Mouse (Mus musculus): ENCODE results near the gene Srrd. TPM values are rescaled to one million over a fixed set of nuclear protein-coding genes. Genes with fewer than 3 reads are reported as not detected.

Gene Srrd
- polyA plus RNA-seq, 1 experiment from 2014 or later, result 30.3 TPM

GRCm38 (mm10) chr5:112367338-112367737 lies 24.5 kb upstream of the Srrd start:
- ATAC-seq (ENCODE audit: low read depth) (no peak), DNase-seq (ENCODE audit: low spot score) (no peak)
- Histone ChIP-seq H3K4me3 (ENCODE audit: low read depth, low read length) (no peak overlapping the region), H3K9ac (ENCODE audit: low read depth, low read length) (no peak overlapping the region), H3K27ac (replicated peaks; ENCODE audit: low read depth, low read length) (no peak overlapping the region), H3K4me2 (ENCODE audit: low read depth, low read length) (no peak overlapping the region), H3K36me3 (ENCODE audit: control insufficient read depth, insufficient read depth, low read length) (peaks cover 79% of the 10 kb centered on the region), H3K27me3 (replicated peaks; ENCODE audit: control insufficient read depth, insufficient read depth, low read length) (no peaks in the 10 kb centered on the region), H3K4me1 (ENCODE audit: control insufficient read depth, insufficient read depth, low read length) (no peaks in the 10 kb centered on the region), H3K9me3 (ENCODE audit: control insufficient read depth, low read length) (no peaks in the 10 kb centered on the region)
- 91% methylated on average over 4 of the region's 4 CpGs for WGBS

- 96% methylated on average over 6 of the region's 6 CpGs for WGBS
- peaks cover 80% of the 10 kb centered on the region for H3K36me3 ChIP-seq (ENCODE audit: control insufficient read depth, insufficient read depth, low read length)
These were observed 24.0 kb upstream of the Srrd start for GRCm38 (mm10) chr5:112366879-112367278.

DNA sequence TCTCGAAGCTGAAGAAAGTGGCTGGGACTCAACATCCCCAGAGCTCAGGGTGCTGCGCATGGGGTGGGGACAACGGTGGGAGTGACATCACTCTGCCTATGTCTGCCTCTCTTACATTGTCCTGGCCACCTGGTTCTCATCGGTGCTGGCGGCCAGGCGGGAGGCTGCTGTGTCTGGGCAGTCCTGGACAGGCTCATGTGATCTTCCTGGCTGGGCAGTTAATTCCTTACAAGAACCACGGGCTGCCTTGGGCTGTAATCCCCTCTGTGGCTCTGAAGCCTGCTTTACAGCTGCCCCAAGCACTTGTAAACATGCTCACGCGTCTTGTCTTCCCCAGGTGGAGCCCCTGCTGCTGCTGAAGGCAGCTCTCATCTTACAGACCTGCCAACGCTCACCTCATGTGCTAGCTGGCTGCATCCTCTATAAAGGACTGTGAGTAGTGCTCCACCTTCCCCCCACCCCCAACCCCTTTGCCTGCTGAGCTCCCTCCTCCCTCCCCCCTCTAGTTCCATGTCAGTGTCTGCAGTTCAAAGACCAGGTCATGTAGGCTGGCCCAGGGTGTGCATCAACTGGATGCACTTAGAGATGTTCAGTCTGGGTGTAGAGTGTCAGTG lies 21.5 kb upstream of the Srrd start:
- ATAC-seq (ENCODE audit: low read depth), result no peak; the same call in 1 of the 2 replicates
- H3K27ac ChIP-seq (replicated peaks; ENCODE audit: low read depth, low read length), result no peak overlapping the region
- 51% methylated on average over 10 of the region's 10 CpGs for WGBS

More at GRCm38 (mm10) chr5:112366879-112367278, 24.0 kb upstream of the Srrd start:
- no peak overlapping the region for H3K27ac ChIP-seq (replicated peaks; ENCODE audit: low read depth, low read length)
- H3K4me2 ChIP-seq (ENCODE audit: low read depth, low read length), result no peak overlapping the region
- no peaks in the 10 kb centered on the region for H3K9me3 ChIP-seq (ENCODE audit: control insufficient read depth, low read length)
- ATAC-seq (ENCODE audit: low read depth) (no peak), DNase-seq (ENCODE audit: low spot score) (no peak)
- no peaks in the 10 kb centered on the region for H3K4me1 ChIP-seq (ENCODE audit: control insufficient read depth, insufficient read depth, low read length)
- no peaks in the 10 kb centered on the region for H3K27me3 ChIP-seq (replicated peaks; ENCODE audit: control insufficient read depth, insufficient read depth, low read length)
- no peak overlapping the region for H3K9ac ChIP-seq (ENCODE audit: low read depth, low read length)
- H3K4me3 ChIP-seq (ENCODE audit: low read depth, low read length), result no peak overlapping the region

GRCm38 (mm10) chr5:112360077-112360476 lies 17.2 kb upstream of the Srrd start:
- H3K27me3 ChIP-seq (replicated peaks; ENCODE audit: control insufficient read depth, insufficient read depth, low read length), result no peaks in the 10 kb centered on the region
- no peak overlapping the region for H3K4me2 ChIP-seq (ENCODE audit: low read depth, low read length)
- 95% methylated on average over 3 of the region's 3 CpGs for WGBS
- no peak for ATAC-seq (ENCODE audit: low read depth)
- no peak for DNase-seq (ENCODE audit: low spot score)
- no peaks in the 10 kb centered on the region for H3K4me1 ChIP-seq (ENCODE audit: control insufficient read depth, insufficient read depth, low read length)
- H3K36me3 ChIP-seq (ENCODE audit: control insufficient read depth, insufficient read depth, low read length), result peaks cover 58% of the 10 kb centered on the region
- no peak overlapping the region for H3K27ac ChIP-seq (replicated peaks; ENCODE audit: low read depth, low read length)
- no peak overlapping the region for H3K4me3 ChIP-seq (ENCODE audit: low read depth, low read length)
- no peaks in the 10 kb centered on the region for H3K9me3 ChIP-seq (ENCODE audit: control insufficient read depth, low read length)
- H3K9ac ChIP-seq (ENCODE audit: low read depth, low read length), result no peak overlapping the region

More for the DNA sequence above, 21.5 kb upstream of the Srrd start:
- H3K4me3 ChIP-seq (ENCODE audit: low read depth, low read length), result no peak overlapping the region
- H3K9ac ChIP-seq (ENCODE audit: low read depth, low read length), result no peak overlapping the region
- H3K27me3 ChIP-seq (replicated peaks; ENCODE audit: control insufficient read depth, insufficient read depth, low read length), result no peaks in the 10 kb centered on the region
- peak; percentile 13 for DNase-seq (ENCODE audit: low spot score)
- H3K9me3 ChIP-seq (ENCODE audit: control insufficient read depth, low read length), result no peaks in the 10 kb centered on the region
- no peaks in the 10 kb centered on the region for H3K4me1 ChIP-seq (ENCODE audit: control insufficient read depth, insufficient read depth, low read length)
- no peak overlapping the region for H3K4me2 ChIP-seq (ENCODE audit: low read depth, low read length)
- H3K36me3 ChIP-seq (ENCODE audit: control insufficient read depth, insufficient read depth, low read length), result peaks cover 55% of the 10 kb centered on the region

DNA sequence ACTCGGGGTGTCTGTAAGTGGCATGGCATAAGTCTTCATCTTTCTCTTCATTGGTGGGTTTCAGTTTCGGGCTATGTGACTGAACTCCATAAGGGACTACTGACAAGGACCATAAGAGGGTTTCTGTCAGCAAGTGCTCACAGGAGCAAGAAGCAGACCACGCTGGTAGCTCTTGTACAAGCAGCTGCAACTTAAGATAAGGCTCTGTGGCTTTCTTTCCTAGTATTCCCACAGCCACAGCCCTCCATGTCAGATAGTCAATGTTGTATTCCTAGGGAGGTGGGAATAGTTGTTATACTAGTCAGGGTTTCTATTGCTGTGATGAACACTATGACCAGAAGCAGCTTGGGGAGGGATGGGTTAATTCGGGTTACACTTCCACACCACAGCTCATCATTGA lies 16.7 kb upstream of the Srrd start:
- DNase-seq (ENCODE audit: low spot score) (no peak), ATAC-seq (ENCODE audit: low read depth) (no peak)
- Histone ChIP-seq H3K9ac (ENCODE audit: low read depth, low read length) (no peak overlapping the region), H3K4me1 (ENCODE audit: control insufficient read depth, insufficient read depth, low read length) (no peaks in the 10 kb centered on the region), H3K36me3 (ENCODE audit: control insufficient read depth, insufficient read depth, low read length) (peaks cover 58% of the 10 kb centered on the region), H3K27me3 (replicated peaks; ENCODE audit: control insufficient read depth, insufficient read depth, low read length) (no peaks in the 10 kb centered on the region), H3K4me3 (ENCODE audit: low read depth, low read length) (no peak overlapping the region), H3K4me2 (ENCODE audit: low read depth, low read length) (no peak overlapping the region), H3K9me3 (ENCODE audit: control insufficient read depth, low read length) (no peaks in the 10 kb centered on the region), H3K27ac (replicated peaks; ENCODE audit: low read depth, low read length) (no peak overlapping the region)
- WGBS, result 91% methylated on average over 4 of the region's 4 CpGs

- Histone ChIP-seq H3K27ac (replicated peaks; ENCODE audit: low read depth, low read length) (no peak overlapping the region), H3K4me2 (ENCODE audit: low read depth, low read length) (no peak overlapping the region), H3K4me1 (ENCODE audit: control insufficient read depth, insufficient read depth, low read length) (no peaks in the 10 kb centered on the region), H3K9ac (ENCODE audit: low read depth, low read length) (no peak overlapping the region), H3K4me3 (ENCODE audit: low read depth, low read length) (no peak overlapping the region), H3K36me3 (ENCODE audit: control insufficient read depth, insufficient read depth, low read length) (peaks cover 62% of the 10 kb centered on the region), H3K27me3 (replicated peaks; ENCODE audit: control insufficient read depth, insufficient read depth, low read length) (no peaks in the 10 kb centered on the region), H3K9me3 (ENCODE audit: control insufficient read depth, low read length) (no peaks in the 10 kb centered on the region)
- ATAC-seq (ENCODE audit: low read depth) (no peak), DNase-seq (ENCODE audit: low spot score) (no peak)
- WGBS, result 88% methylated on average over 9 of the region's 9 CpGs
These were observed 13.5 kb upstream of the Srrd start for GRCm38 (mm10) chr5:112356322-112356721.

DNA sequence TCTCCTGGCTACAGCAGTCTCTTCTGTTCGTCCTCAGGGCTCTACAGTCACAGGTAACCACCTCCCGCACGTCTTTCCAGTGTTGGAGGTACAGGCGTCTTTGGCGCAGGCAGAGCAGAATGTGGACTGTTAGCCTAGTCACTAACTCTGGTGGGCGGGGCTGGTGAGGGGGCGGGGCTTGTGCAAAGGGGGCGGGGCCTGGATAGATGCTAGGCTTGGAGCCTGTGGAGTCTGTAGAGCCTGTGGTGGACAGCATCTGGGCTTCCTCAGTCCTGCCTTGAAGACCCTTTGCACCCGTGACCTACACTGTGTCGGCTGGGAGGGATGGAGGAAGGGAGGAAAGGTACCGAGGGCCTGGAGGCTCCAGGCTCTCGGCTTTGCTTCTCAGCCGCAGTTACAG lies 13.1 kb upstream of the Srrd start, which contains the start of gene Gm6583:
Gene Gm6583, minus strand, starts transcription at position 124 of the 400 bp plus-strand sequence.
- Histone ChIP-seq H3K36me3 (ENCODE audit: control insufficient read depth, insufficient read depth, low read length) (peaks cover 66% of the 10 kb centered on the region), H3K9ac (ENCODE audit: low read depth, low read length) (no peak within 1 kb of the TSS), H3K9me3 (ENCODE audit: control insufficient read depth, low read length) (no peaks in the 10 kb centered on the region), H3K4me1 (ENCODE audit: control insufficient read depth, insufficient read depth, low read length) (no peaks in the 10 kb centered on the region), H3K27me3 (replicated peaks; ENCODE audit: control insufficient read depth, insufficient read depth, low read length) (no peaks in the 10 kb centered on the region), H3K4me2 (ENCODE audit: low read depth, low read length) (no peak within 1 kb of the TSS), H3K27ac (replicated peaks; ENCODE audit: low read depth, low read length) (no peak within 1 kb of the TSS), H3K4me3 (ENCODE audit: low read depth, low read length) (no peak within 1 kb of the TSS)
- WGBS, result 70% methylated on average over 13 of the region's 13 CpGs
- ATAC-seq (ENCODE audit: low read depth), result no peak
- no peak for DNase-seq (ENCODE audit: low spot score)

DNA sequence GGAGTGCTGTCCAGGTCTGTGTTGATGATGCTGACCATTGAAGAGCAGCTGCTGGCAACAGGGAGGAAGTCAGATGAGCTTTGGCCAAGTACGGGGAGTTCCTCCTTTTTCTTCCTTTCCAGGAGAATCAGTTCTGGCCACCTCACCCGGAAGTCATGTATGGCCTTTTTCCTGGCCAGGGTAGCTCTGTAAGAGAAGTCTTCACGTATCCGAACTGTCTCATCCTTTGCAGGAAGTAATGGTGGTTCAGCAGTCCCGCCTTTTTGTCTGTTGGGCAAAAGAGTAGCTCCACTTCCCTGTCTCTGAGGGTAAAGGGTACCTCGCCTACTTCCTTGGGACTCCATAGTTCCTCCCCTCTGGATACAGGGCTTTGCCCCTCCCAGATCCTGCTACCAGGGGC lies 12.7 kb upstream of the Srrd start:
- Histone ChIP-seq H3K4me2 (ENCODE audit: low read depth, low read length) (no peak overlapping the region), H3K9me3 (ENCODE audit: control insufficient read depth, low read length) (no peaks in the 10 kb centered on the region), H3K36me3 (ENCODE audit: control insufficient read depth, insufficient read depth, low read length) (peaks cover 70% of the 10 kb centered on the region), H3K4me1 (ENCODE audit: control insufficient read depth, insufficient read depth, low read length) (no peaks in the 10 kb centered on the region), H3K27me3 (replicated peaks; ENCODE audit: control insufficient read depth, insufficient read depth, low read length) (no peaks in the 10 kb centered on the region), H3K9ac (ENCODE audit: low read depth, low read length) (no peak overlapping the region), H3K4me3 (ENCODE audit: low read depth, low read length) (no peak overlapping the region), H3K27ac (replicated peaks; ENCODE audit: low read depth, low read length) (no peak overlapping the region)
- WGBS, result 80% methylated on average over 6 of the region's 6 CpGs
- ATAC-seq (ENCODE audit: low read depth), result no peak
- DNase-seq (ENCODE audit: low spot score), result no peak

DNA sequence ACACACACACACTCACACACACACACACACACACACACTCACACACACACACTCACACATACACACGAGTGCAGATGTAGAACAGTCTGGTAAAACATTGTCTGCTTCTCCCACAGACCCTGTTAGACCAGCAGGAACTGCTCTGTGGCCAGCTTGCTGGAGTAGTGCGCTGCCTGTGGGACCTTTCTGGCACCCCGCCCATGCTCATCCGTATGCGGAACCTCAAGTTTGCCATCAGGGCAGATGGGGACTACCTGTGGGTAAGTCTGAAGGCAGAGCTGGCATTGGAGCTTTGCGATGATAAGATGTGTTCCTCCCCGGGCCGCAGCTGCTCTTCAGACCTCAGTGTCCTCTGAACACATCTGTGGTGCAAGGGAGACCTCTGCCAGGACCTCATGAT lies 6.3 kb upstream of the Srrd start:
- peaks cover 67% of the 10 kb centered on the region for H3K36me3 ChIP-seq (ENCODE audit: control insufficient read depth, insufficient read depth, low read length)
- H3K4me3 ChIP-seq (ENCODE audit: low read depth, low read length), result no peak overlapping the region
- no peaks in the 10 kb centered on the region for H3K4me1 ChIP-seq (ENCODE audit: control insufficient read depth, insufficient read depth, low read length)
- no peaks in the 10 kb centered on the region for H3K9me3 ChIP-seq (ENCODE audit: control insufficient read depth, low read length)
- 92% methylated on average over 8 of the region's 8 CpGs for WGBS
- DNase-seq (ENCODE audit: low spot score) (no peak), ATAC-seq (ENCODE audit: low read depth) (no peak)
- no peak overlapping the region for H3K27ac ChIP-seq (replicated peaks; ENCODE audit: low read depth, low read length)
- no peak overlapping the region for H3K4me2 ChIP-seq (ENCODE audit: low read depth, low read length)
- no peaks in the 10 kb centered on the region for H3K27me3 ChIP-seq (replicated peaks; ENCODE audit: control insufficient read depth, insufficient read depth, low read length)
- H3K9ac ChIP-seq (ENCODE audit: low read depth, low read length), result no peak overlapping the region
